Mouse (Mus musculus): ENCODE measurements around the gene Abi3bp. TPM values are rescaled to one million over a fixed set of nuclear protein-coding genes. Genes with fewer than 3 reads are reported as not detected.

The Abi3bp gene
- polyA plus RNA-seq, 1 experiment from 2014 or later: 0.44 TPM

- DNase-seq (ENCODE audit: low spot score) (no peak), ATAC-seq (replicated peaks; ENCODE audit: low FRiP score) (no peak)
- Histone ChIP-seq H3K27ac (ENCODE audit: low read depth, low read length) (no peak overlapping the region), H3K9me3 (ENCODE audit: control insufficient read depth, low read length) (no peaks in the 10 kb centered on the region), H3K9ac (ENCODE audit: low read depth, low read length) (no peak overlapping the region), H3K4me2 (no peak overlapping the region), H3K4me1 (replicated peaks; ENCODE audit: control insufficient read depth, insufficient read depth, low read length) (no peaks in the 10 kb centered on the region), H3K4me3 (ENCODE audit: low read depth, low read length) (no peak overlapping the region), H3K36me3 (ENCODE audit: control insufficient read depth, insufficient read depth, low read length) (no peaks in the 10 kb centered on the region), H3K27me3 (replicated peaks; ENCODE audit: control insufficient read depth, insufficient read depth, low read length) (no peaks in the 10 kb centered on the region)
- WGBS: 82% methylated on average over 1 of the region's 1 CpGs
Measured at GRCm38 (mm10) chr16:56579536-56579935, 101.9 kb downstream of the Abi3bp start.

- Histone ChIP-seq H3K27ac (ENCODE audit: low read depth, low read length) (no peak overlapping the region), H3K27me3 (replicated peaks; ENCODE audit: control insufficient read depth, insufficient read depth, low read length) (no peaks in the 10 kb centered on the region), H3K36me3 (ENCODE audit: control insufficient read depth, insufficient read depth, low read length) (no peaks in the 10 kb centered on the region), H3K9me3 (ENCODE audit: control insufficient read depth, low read length) (no peaks in the 10 kb centered on the region), H3K9ac (ENCODE audit: low read depth, low read length) (no peak overlapping the region), H3K4me2 (no peak overlapping the region), H3K4me1 (replicated peaks; ENCODE audit: control insufficient read depth, insufficient read depth, low read length) (no peaks in the 10 kb centered on the region), H3K4me3 (ENCODE audit: low read depth, low read length) (no peak overlapping the region)
- WGBS: 80% methylated on average over 5 of the region's 5 CpGs
- ATAC-seq (replicated peaks; ENCODE audit: low FRiP score) (no peak), DNase-seq (ENCODE audit: low spot score) (no peak)
Measured at GRCm38 (mm10) chr16:56593581-56593980, 115.9 kb downstream of the Abi3bp start.

GRCm38 (mm10) chr16:56594866-56595265 is 117.2 kb downstream of the Abi3bp start:
- Histone ChIP-seq H3K27ac (ENCODE audit: low read depth, low read length) (no peak overlapping the region), H3K9me3 (ENCODE audit: control insufficient read depth, low read length) (no peaks in the 10 kb centered on the region), H3K9ac (ENCODE audit: low read depth, low read length) (no peak overlapping the region), H3K4me3 (ENCODE audit: low read depth, low read length) (no peak overlapping the region), H3K27me3 (replicated peaks; ENCODE audit: control insufficient read depth, insufficient read depth, low read length) (no peaks in the 10 kb centered on the region), H3K4me1 (replicated peaks; ENCODE audit: control insufficient read depth, insufficient read depth, low read length) (no peaks in the 10 kb centered on the region), H3K4me2 (no peak overlapping the region), H3K36me3 (ENCODE audit: control insufficient read depth, insufficient read depth, low read length) (no peaks in the 10 kb centered on the region)
- ATAC-seq (replicated peaks; ENCODE audit: low FRiP score): no peak
- no peak for DNase-seq (ENCODE audit: low spot score)
- 86% methylated on average over 6 of the region's 6 CpGs for WGBS

- ATAC-seq (replicated peaks; ENCODE audit: low FRiP score) (no peak), DNase-seq (ENCODE audit: low spot score) (no peak)
- Histone ChIP-seq H3K4me3 (ENCODE audit: low read depth, low read length) (no peak overlapping the region), H3K4me1 (replicated peaks; ENCODE audit: control insufficient read depth, insufficient read depth, low read length) (no peaks in the 10 kb centered on the region), H3K9me3 (ENCODE audit: control insufficient read depth, low read length) (no peaks in the 10 kb centered on the region), H3K4me2 (no peak overlapping the region), H3K9ac (ENCODE audit: low read depth, low read length) (no peak overlapping the region), H3K27ac (ENCODE audit: low read depth, low read length) (no peak overlapping the region), H3K27me3 (replicated peaks; ENCODE audit: control insufficient read depth, insufficient read depth, low read length) (no peaks in the 10 kb centered on the region), H3K36me3 (ENCODE audit: control insufficient read depth, insufficient read depth, low read length) (no peaks in the 10 kb centered on the region)
- 87% methylated on average over 4 of the region's 4 CpGs for WGBS
Measured at GRCm38 (mm10) chr16:56598427-56598826, 120.7 kb downstream of the Abi3bp start.

- H3K27me3 ChIP-seq (replicated peaks; ENCODE audit: control insufficient read depth, insufficient read depth, low read length): no peaks in the 10 kb centered on the region
- H3K4me2 ChIP-seq: no peak overlapping the region
- no peaks in the 10 kb centered on the region for H3K9me3 ChIP-seq (ENCODE audit: control insufficient read depth, low read length)
- no peak overlapping the region for H3K9ac ChIP-seq (ENCODE audit: low read depth, low read length)
- no peak for DNase-seq (ENCODE audit: low spot score)
- no peak for ATAC-seq (replicated peaks; ENCODE audit: low FRiP score)
- no peaks in the 10 kb centered on the region for H3K4me1 ChIP-seq (replicated peaks; ENCODE audit: control insufficient read depth, insufficient read depth, low read length)
- no peak overlapping the region for H3K4me3 ChIP-seq (ENCODE audit: low read depth, low read length)
- no peaks in the 10 kb centered on the region for H3K36me3 ChIP-seq (ENCODE audit: control insufficient read depth, insufficient read depth, low read length)
- 82% methylated on average over 1 of the region's 1 CpGs for WGBS
- no peak overlapping the region for H3K27ac ChIP-seq (ENCODE audit: low read depth, low read length)
Measured at GRCm38 (mm10) chr16:56602394-56602793, 124.7 kb downstream of the Abi3bp start.

- H3K36me3 ChIP-seq (ENCODE audit: control insufficient read depth, insufficient read depth, low read length): no peaks in the 10 kb centered on the region
- no peak overlapping the region for H3K4me3 ChIP-seq (ENCODE audit: low read depth, low read length)
- no peak overlapping the region for H3K27ac ChIP-seq (ENCODE audit: low read depth, low read length)
- no peak overlapping the region for H3K4me2 ChIP-seq
- H3K27me3 ChIP-seq (replicated peaks; ENCODE audit: control insufficient read depth, insufficient read depth, low read length): no peaks in the 10 kb centered on the region
- H3K9me3 ChIP-seq (ENCODE audit: control insufficient read depth, low read length): no peaks in the 10 kb centered on the region
- ATAC-seq (replicated peaks; ENCODE audit: low FRiP score) (no peak), DNase-seq (ENCODE audit: low spot score) (no peak)
- 85% methylated on average over 8 of the region's 8 CpGs for WGBS
- no peak overlapping the region for H3K9ac ChIP-seq (ENCODE audit: low read depth, low read length)
- H3K4me1 ChIP-seq (replicated peaks; ENCODE audit: control insufficient read depth, insufficient read depth, low read length): no peaks in the 10 kb centered on the region
Measured at GRCm38 (mm10) chr16:56610572-56610971, 132.9 kb downstream of the Abi3bp start.

- no peak for DNase-seq (ENCODE audit: low spot score)
- H3K9me3 ChIP-seq (ENCODE audit: control insufficient read depth, low read length): no peaks in the 10 kb centered on the region
- H3K9ac ChIP-seq (ENCODE audit: low read depth, low read length): no peak overlapping the region
- no peak overlapping the region for H3K4me3 ChIP-seq (ENCODE audit: low read depth, low read length)
- H3K27ac ChIP-seq (ENCODE audit: low read depth, low read length): no peak overlapping the region
- 81% methylated on average over 10 of the region's 10 CpGs for WGBS
- H3K27me3 ChIP-seq (replicated peaks; ENCODE audit: control insufficient read depth, insufficient read depth, low read length): no peaks in the 10 kb centered on the region
- H3K36me3 ChIP-seq (ENCODE audit: control insufficient read depth, insufficient read depth, low read length): no peaks in the 10 kb centered on the region
- no peaks in the 10 kb centered on the region for H3K4me1 ChIP-seq (replicated peaks; ENCODE audit: control insufficient read depth, insufficient read depth, low read length)
- no peak overlapping the region for H3K4me2 ChIP-seq
- ATAC-seq (replicated peaks; ENCODE audit: low FRiP score): no peak
Measured at GRCm38 (mm10) chr16:56611096-56611867, 133.6 kb downstream of the Abi3bp start.

GRCm38 (mm10) chr16:56638544-56638943 is 160.9 kb downstream of the Abi3bp start:
- ATAC-seq (replicated peaks; ENCODE audit: low FRiP score): no peak
- Histone ChIP-seq H3K9ac (ENCODE audit: low read depth, low read length) (no peak overlapping the region), H3K4me1 (replicated peaks; ENCODE audit: control insufficient read depth, insufficient read depth, low read length) (no peaks in the 10 kb centered on the region), H3K27me3 (replicated peaks; ENCODE audit: control insufficient read depth, insufficient read depth, low read length) (no peaks in the 10 kb centered on the region), H3K4me2 (no peak overlapping the region), H3K27ac (ENCODE audit: low read depth, low read length) (no peak overlapping the region), H3K9me3 (ENCODE audit: control insufficient read depth, low read length) (no peaks in the 10 kb centered on the region), H3K4me3 (ENCODE audit: low read depth, low read length) (no peak overlapping the region), H3K36me3 (ENCODE audit: control insufficient read depth, insufficient read depth, low read length) (no peaks in the 10 kb centered on the region)
- 86% methylated on average over 3 of the region's 3 CpGs for WGBS
- no peak for DNase-seq (ENCODE audit: low spot score)

GRCm38 (mm10) chr16:56645251-56645650 is 167.6 kb downstream of the Abi3bp start:
- H3K4me2 ChIP-seq: no peak overlapping the region
- DNase-seq (ENCODE audit: low spot score) (no peak), ATAC-seq (replicated peaks; ENCODE audit: low FRiP score) (no peak)
- H3K27me3 ChIP-seq (replicated peaks; ENCODE audit: control insufficient read depth, insufficient read depth, low read length): no peaks in the 10 kb centered on the region
- no peak overlapping the region for H3K9ac ChIP-seq (ENCODE audit: low read depth, low read length)
- H3K9me3 ChIP-seq (ENCODE audit: control insufficient read depth, low read length): no peaks in the 10 kb centered on the region
- no peaks in the 10 kb centered on the region for H3K4me1 ChIP-seq (replicated peaks; ENCODE audit: control insufficient read depth, insufficient read depth, low read length)
- no peak overlapping the region for H3K4me3 ChIP-seq (ENCODE audit: low read depth, low read length)
- no peaks in the 10 kb centered on the region for H3K36me3 ChIP-seq (ENCODE audit: control insufficient read depth, insufficient read depth, low read length)
- no peak overlapping the region for H3K27ac ChIP-seq (ENCODE audit: low read depth, low read length)
- WGBS: 39% methylated on average over 2 of the region's 2 CpGs

Measured in liver, embryonic 11.5 days (tissue).